Mouse (Mus musculus) granulocyte monocyte progenitor cell, adult 5-6 weeks (primary cell): ENCODE results near the gene Zfp410. TPM values are rescaled to one million over a fixed set of nuclear protein-coding genes. Genes with fewer than 3 reads are reported as not detected.
A peak's percentile ranks its signal among the peaks of the same experiment; 100 is the strongest.
"Not testable (repeated sequence)": the region's sequence is repeated elsewhere in the genome, so short reads cannot be mapped to it uniquely, and the experiment has no call there.

Source experiments
- ATAC-seq: replicated peaks from 2 replicates; pipeline ENCODE4 v1.8.0; 2016; ENCODE audit warnings: mild to moderate bottlenecking, moderate TSS enrichment, inconsistent platforms; ENCODE audit not compliant: poor library complexity, severe bottlenecking
- total RNA-seq, 2 experiments: library from RNA; stranded (forward) in 1 of 2; stranded (reverse) in 1 of 2; fragments of 200-712, 200-1000 nt in 1 of 2; fragments of >200 nt in 1 of 2; fragmentation: Nextera tagmentation in 1 of 2; gene quantifications; 2 replicates each; pipeline ENCODE4 v1.2.3; 2014 to 2017

The Zfp410 gene
- total RNA-seq, 2 experiments from 2014 or later: 32.1 to 70.5 TPM

GRCm38 (mm10) chr12:84358699-84359098 is 42.0 kb downstream of the Zfp410 start:
- not testable (repeated sequence) for ATAC-seq

GRCm38 (mm10) chr12:84361555-84362489 is 45.2 kb downstream of the Zfp410 start, which contains the start of the genes Coq6 and Fam161b:
Gene Coq6 (plus strand): TSS chr12:84361657.
Gene Fam161b (minus strand): TSS chr12:84361833.
- peak; percentile 91 for ATAC-seq

- no peak for ATAC-seq
These were observed 46.2 kb downstream of the Zfp410 start for GRCm38 (mm10) chr12:84362872-84363271.

GRCm38 (mm10) chr12:84364291-84364690 is 47.6 kb downstream of the Zfp410 start:
- no peak for ATAC-seq

GRCm38 (mm10) chr12:84365137-84365536 is 48.5 kb downstream of the Zfp410 start:
- ATAC-seq: no peak

GRCm38 (mm10) chr12:84366971-84367370 is 50.3 kb downstream of the Zfp410 start:
- ATAC-seq: no peak

- ATAC-seq: no peak
These were observed 55.0 kb downstream of the Zfp410 start for GRCm38 (mm10) chr12:84371647-84372046.

- ATAC-seq: no peak
These were observed 57.3 kb downstream of the Zfp410 start for GRCm38 (mm10) chr12:84373831-84374481.

- ATAC-seq: no peak
These were observed 65.7 kb downstream of the Zfp410 start for GRCm38 (mm10) chr12:84382369-84382768.

GRCm38 (mm10) chr12:84384644-84385081 is 68.0 kb downstream of the Zfp410 start:
- peak; percentile 36; the same call in 1 of the 2 replicates for ATAC-seq

GRCm38 (mm10) chr12:84385408-84385807 is 68.8 kb downstream of the Zfp410 start:
- no peak for ATAC-seq

GRCm38 (mm10) chr12:84388097-84388496 is 71.4 kb downstream of the Zfp410 start:
- ATAC-seq: no peak

- ATAC-seq: peak; percentile 77
These were observed 72.2 kb downstream of the Zfp410 start for GRCm38 (mm10) chr12:84388774-84389400.

- ATAC-seq: no peak
These were observed 73.7 kb downstream of the Zfp410 start for GRCm38 (mm10) chr12:84390336-84390735.

GRCm38 (mm10) chr12:84392681-84393080 is 76.0 kb downstream of the Zfp410 start:
- no peak for ATAC-seq

Other genes starting within 250 kb of the Zfp410 start
- gene Acot5, start 247.5 kb upstream of the Zfp410 start, total RNA-seq (2014; fragmentation: Nextera tagmentation): not detected in 2 replicates
- gene Acot5, start 247.5 kb upstream of the Zfp410 start, total RNA-seq (2017): not detected in 2 replicates
- 0.68 and 2.2 TPM in 2 replicates for gene Acot6, start 216.2 kb upstream of the Zfp410 start, total RNA-seq (2014; fragmentation: Nextera tagmentation)
- gene Acot6, start 216.2 kb upstream of the Zfp410 start, total RNA-seq (2017): 0.22 and 0.31 TPM in 2 replicates
- gene Dnal1, start 202.5 kb upstream of the Zfp410 start, total RNA-seq (2014; fragmentation: Nextera tagmentation): 1.5 and 4.1 TPM in 2 replicates
- gene Dnal1, start 202.5 kb upstream of the Zfp410 start, total RNA-seq (2017): 0.77 and 0.78 TPM in 2 replicates
- gene Pnma1, start 168.4 kb upstream of the Zfp410 start, total RNA-seq (2014; fragmentation: Nextera tagmentation): 0.26 and 0.47 TPM in 2 replicates
- 0.17 TPM in 1 of 2 replicates, not detected in the other for gene Pnma1, start 168.4 kb upstream of the Zfp410 start, total RNA-seq (2017)
- gene Elmsan1, start 98.0 kb upstream of the Zfp410 start, total RNA-seq (2014; fragmentation: Nextera tagmentation): 12.7 and 15.1 TPM in 2 replicates
- gene Elmsan1, start 98.0 kb upstream of the Zfp410 start, total RNA-seq (2017): 7.8 and 10.1 TPM in 2 replicates
- 22.3 and 24.9 TPM in 2 replicates for gene Ptgr2, start 31.6 kb upstream of the Zfp410 start, total RNA-seq (2014; fragmentation: Nextera tagmentation)
- 60.8 and 69.0 TPM in 2 replicates for gene Ptgr2, start 31.6 kb upstream of the Zfp410 start, total RNA-seq (2017)
- 21.1 and 25.4 TPM in 2 replicates for gene Coq6, start 44.8 kb downstream of the Zfp410 start, total RNA-seq (2014; fragmentation: Nextera tagmentation)
- gene Coq6, start 44.8 kb downstream of the Zfp410 start, total RNA-seq (2017): 11.0 and 13.8 TPM in 2 replicates
- gene Fam161b, start 45.0 kb downstream of the Zfp410 start, total RNA-seq (2014; fragmentation: Nextera tagmentation): not detected in 2 replicates
- gene Fam161b, start 45.0 kb downstream of the Zfp410 start, total RNA-seq (2017): 0.10 TPM in 1 of 2 replicates, not detected in the other
- gene Entpd5, start 92.2 kb downstream of the Zfp410 start, total RNA-seq (2014; fragmentation: Nextera tagmentation): 20.8 and 34.2 TPM in 2 replicates
- 14.0 and 30.8 TPM in 2 replicates for gene Entpd5, start 92.2 kb downstream of the Zfp410 start, total RNA-seq (2017)
- gene Bbof1, start 92.2 kb downstream of the Zfp410 start, total RNA-seq (2014; fragmentation: Nextera tagmentation): 3.4 TPM in 1 of 2 replicates, not detected in the other
- 1.8 and 5.4 TPM in 2 replicates for gene Bbof1, start 92.2 kb downstream of the Zfp410 start, total RNA-seq (2017)
- gene Rnf113a2, start 100.3 kb downstream of the Zfp410 start, total RNA-seq (2014; fragmentation: Nextera tagmentation): 26.0 and 28.1 TPM in 2 replicates
- 32.4 and 37.8 TPM in 2 replicates for gene Rnf113a2, start 100.3 kb downstream of the Zfp410 start, total RNA-seq (2017)
- gene Aldh6a1, start 134.2 kb downstream of the Zfp410 start, total RNA-seq (2014; fragmentation: Nextera tagmentation): 10.4 and 13.2 TPM in 2 replicates
- gene Aldh6a1, start 134.2 kb downstream of the Zfp410 start, total RNA-seq (2017): 8.0 and 10.9 TPM in 2 replicates
- gene Lin52, start 134.6 kb downstream of the Zfp410 start, total RNA-seq (2014; fragmentation: Nextera tagmentation): 13.3 and 19.3 TPM in 2 replicates
- 11.1 and 24.3 TPM in 2 replicates for gene Lin52, start 134.6 kb downstream of the Zfp410 start, total RNA-seq (2017)